ENCODE assay signal across 8 mouse cellular contexts in the genomic region with DNA sequence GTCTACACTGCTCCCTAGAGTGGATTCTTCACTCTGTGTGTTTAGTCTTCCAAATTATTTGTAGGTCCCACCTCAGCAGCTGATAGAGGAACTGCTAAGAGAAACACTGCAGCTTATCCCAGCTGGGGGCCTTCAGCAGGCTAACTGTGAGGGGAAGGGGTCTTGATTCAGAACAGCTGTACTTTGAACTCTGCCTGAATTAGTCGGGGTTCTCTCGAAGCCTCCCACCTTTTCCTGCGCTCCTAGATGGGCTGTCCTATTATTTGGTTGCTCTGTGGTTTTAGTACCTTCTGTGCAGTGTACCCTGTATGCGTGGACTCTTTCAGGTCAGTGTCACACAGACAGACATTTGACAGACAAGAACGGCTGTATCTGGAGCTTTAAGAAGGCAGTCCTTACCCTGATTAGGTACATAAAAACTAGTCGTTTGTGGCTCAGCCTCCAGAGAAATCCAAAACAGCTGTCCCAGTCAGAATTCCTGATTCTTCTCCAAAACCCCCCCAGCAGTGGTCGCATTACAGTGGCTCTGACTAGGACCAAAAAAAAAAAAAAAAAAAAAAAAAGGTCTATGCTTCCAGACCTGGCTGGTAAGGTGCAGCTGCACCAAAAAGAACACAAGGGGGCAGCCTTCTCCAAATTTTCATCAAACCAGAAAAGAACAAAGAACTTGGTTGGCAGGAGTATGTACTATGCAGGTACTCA.
DNase-seq lines count a peak whose midpoint lies in the region; ATAC-seq and TF ChIP-seq lines count a peak whose summit lies in the region.

No protein-coding gene starts in this region.

- H3K4me1 ChIP-seq in liver, adult 2 months (ENCODE audit: control insufficient read depth, insufficient read depth, low read length): no peaks in the 10 kb centered on the region
- peaks cover 9% of the 10 kb centered on the region for H3K4me1 ChIP-seq in liver, embryonic 12.5 days
- H3K4me1 ChIP-seq in intestine, postnatal 0 days (replicated peaks; ENCODE audit: control insufficient read depth, insufficient read depth, low read length): no peaks in the 10 kb centered on the region
- H3K4me1 ChIP-seq in midbrain, embryonic 15.5 days: peaks cover 16% of the 10 kb centered on the region

- TF ChIP-seq CTCF in liver, adult 2 months (IDR thresholded peaks at IDR 0.05; ENCODE audit: low read depth, low read length): peak; percentile 33; the same call in 1 of the 2 replicates
- peak; percentile 77 for TF ChIP-seq CTCF in intestine, postnatal 0 days (IDR thresholded peaks at IDR 0.05; ENCODE audit: low read depth)

- intact Hi-C loops in left cerebral cortex, postnatal 25 days (cut with DNase I): loop anchor here (2.0 to 5.0 kb wide), 4 partner anchors 149 to 835 kb away; no protein-coding TSS in a partner anchor

- H3K4me2 ChIP-seq in liver, embryonic 12.5 days: no peak overlapping the region
- no peak overlapping the region for H3K4me2 ChIP-seq in intestine, postnatal 0 days (replicated peaks; ENCODE audit: low read depth)
- no peak overlapping the region for H3K4me2 ChIP-seq in midbrain, embryonic 15.5 days

- no peak overlapping the region for H3K9ac ChIP-seq in liver, adult 2 months (ENCODE audit: low read depth, low read length)
- no peak overlapping the region for H3K9ac ChIP-seq in liver, embryonic 12.5 days
- H3K9ac ChIP-seq in intestine, postnatal 0 days (ENCODE audit: low read depth, low read length): no peak overlapping the region
- no peak overlapping the region for H3K9ac ChIP-seq in midbrain, embryonic 15.5 days

- H3K4me3 ChIP-seq in liver, adult 2 months (ENCODE audit: insufficient read depth, low read depth, low read length): no peak overlapping the region
- no peak overlapping the region for H3K4me3 ChIP-seq in liver, embryonic 12.5 days
- no peak overlapping the region for H3K4me3 ChIP-seq in intestine, postnatal 0 days (ENCODE audit: low read depth, low read length)
- H3K4me3 ChIP-seq in midbrain, embryonic 15.5 days: no peak overlapping the region

- H3K36me3 ChIP-seq in liver, adult 2 months (ENCODE audit: control insufficient read depth, insufficient read depth, low read length): peaks cover 1% of the 10 kb centered on the region; the same call in 1 of the 2 replicates
- peaks cover 10% of the 10 kb centered on the region; the same call in 1 of the 2 replicates for H3K36me3 ChIP-seq in liver, embryonic 12.5 days
- H3K36me3 ChIP-seq in intestine, postnatal 0 days (ENCODE audit: control insufficient read depth, insufficient read depth): peaks cover 15% of the 10 kb centered on the region; the same call in 1 of the 2 replicates
- no peaks in the 10 kb centered on the region for H3K36me3 ChIP-seq in midbrain, embryonic 15.5 days (replicated peaks)

- no peak for TF ChIP-seq POLR2A in liver, adult 2 months (IDR thresholded peaks at IDR 0.05; ENCODE audit: extremely low read depth, insufficient read depth, low read length)

- 68% methylated on average over 7 of the region's 7 CpGs for WGBS in liver, adult 2 months
- WGBS in liver, embryonic 12.5 days (ENCODE audit: insufficient replicate concordance): 63% methylated on average over 7 of the region's 7 CpGs
- 49% methylated on average over 7 of the region's 7 CpGs for WGBS in intestine, postnatal 0 days
- 27% methylated on average over 7 of the region's 7 CpGs for WGBS in midbrain, embryonic 15.5 days

- no peak; the same call in 1 of the 2 replicates for ATAC-seq in liver, embryonic 12.5 days
- 0 out of 2 replicates have a peak, but pooled peaks have one; percentile 36 for ATAC-seq in intestine, postnatal 0 days
- ATAC-seq in midbrain, embryonic 15.5 days (replicated peaks): peak; percentile 95

- DNase-seq in liver, adult 2 months (ENCODE audit: extremely low read depth, low read depth, low spot score): peak; percentile 33
- DNase-seq in cerebellum, adult 9-11 months: peak; percentile 40
- DNase-seq in heart, adult 18-20 months: peak; percentile 27 to 57
- DNase-seq in left cerebral cortex, postnatal 25 days (ENCODE audit: low spot score in 2 of 2): peak; percentile 45 to 78
- peak; percentile 33 for DNase-seq in telencephalon, adult 2 months (ENCODE audit: low read depth, low spot score)

- no peaks in the 10 kb centered on the region for H3K9me3 ChIP-seq in liver, embryonic 12.5 days (replicated peaks)
- no peaks in the 10 kb centered on the region for H3K9me3 ChIP-seq in intestine, postnatal 0 days (ENCODE audit: control insufficient read depth)
- no peaks in the 10 kb centered on the region for H3K9me3 ChIP-seq in midbrain, embryonic 15.5 days

- no peaks in the 10 kb centered on the region for H3K79me2 ChIP-seq in liver, adult 2 months (ENCODE audit: control insufficient read depth, insufficient read depth, low read length)

- no peak overlapping the region for H3K27ac ChIP-seq in liver, adult 2 months (replicated peaks; ENCODE audit: insufficient read depth, low read depth, low read length)
- H3K27ac ChIP-seq in liver, embryonic 12.5 days: no peak overlapping the region
- H3K27ac ChIP-seq in intestine, postnatal 0 days (ENCODE audit: low read depth, low read length): no peak overlapping the region
- peak overlapping the region; percentile 80 for H3K27ac ChIP-seq in midbrain, embryonic 15.5 days

- H3K27me3 ChIP-seq in liver, adult 2 months (ENCODE audit: control insufficient read depth, insufficient read depth, low read length): no peaks in the 10 kb centered on the region
- no peaks in the 10 kb centered on the region for H3K27me3 ChIP-seq in liver, embryonic 12.5 days (replicated peaks)
- H3K27me3 ChIP-seq in intestine, postnatal 0 days (replicated peaks; ENCODE audit: control insufficient read depth, insufficient read depth, low read length): no peaks in the 10 kb centered on the region
- H3K27me3 ChIP-seq in midbrain, embryonic 15.5 days (replicated peaks): no peaks in the 10 kb centered on the region
